Mouse (Mus musculus) limb, embryonic 14.5 days (tissue): Measurements from ENCODE around the gene Itga9. TPM values are rescaled to one million over a fixed set of nuclear protein-coding genes. Genes with fewer than 3 reads are reported as not detected.
A peak's percentile ranks its signal among the peaks of the same experiment; 100 is the strongest.

ENCODE experiments used
- ATAC-seq: fragments of 200-750 bp; cut with Nextera tagmentation; 2 replicates; pipeline ENCODE4 v1.8.0; 2017; ENCODE audit warnings: low read depth, moderate number of reproducible peaks, moderate TSS enrichment; ENCODE audit not compliant: low FRiP score
- DNase-seq: peaks from one replicate; pipeline ENCODE4 v3.0.0-alpha.2; 2015; ENCODE audit warnings: low spot score
- H3K27ac ChIP-seq: fragments of 300-500 bp; sonication (generic); replicated peaks from 2 replicates; pipeline ENCODE4 v1.5.1; 2014; ENCODE audit warnings: low read depth, mild to moderate bottlenecking, low read length, moderate library complexity, mixed read lengths
- H3K27me3 ChIP-seq: fragments of 300-500 bp; sonication (generic); 2 replicates; pipeline ENCODE4 v1.6.1; 2014; ENCODE audit warnings: low read length, mixed read lengths; ENCODE audit not compliant: control insufficient read depth, insufficient read depth
- H3K36me3 ChIP-seq: fragments of 300-500 bp; sonication (generic); 2 replicates; pipeline ENCODE4 v1.6.1; 2014; ENCODE audit warnings: mild to moderate bottlenecking, low read length, moderate library complexity, mixed read lengths; ENCODE audit not compliant: control insufficient read depth, insufficient read depth
- H3K4me1 ChIP-seq: fragments of 300-500 bp; sonication (generic); 2 replicates; pipeline ENCODE4 v1.6.1; 2014; ENCODE audit warnings: antibody characterized with exemption, low read length, mixed read lengths; ENCODE audit not compliant: control insufficient read depth, insufficient read depth
- H3K4me2 ChIP-seq: fragments of 300-500 bp; sonication (generic); replicated peaks from 2 replicates; pipeline ENCODE4 v1.6.1; 2014; ENCODE audit warnings: low read depth, mild to moderate bottlenecking, low read length, moderate library complexity; ENCODE audit not compliant: severe bottlenecking
- H3K4me3 ChIP-seq: fragments of 300-500 bp; sonication (generic); replicated peaks from 2 replicates; pipeline ENCODE4 v1.5.1; 2014; ENCODE audit warnings: low read length
- H3K9ac ChIP-seq: fragments of 300-500 bp; sonication (generic); 2 replicates; pipeline ENCODE4 v1.6.1; 2014; ENCODE audit warnings: mild to moderate bottlenecking, low read depth, low read length, moderate library complexity; ENCODE audit not compliant: severe bottlenecking
- H3K9me3 ChIP-seq: fragments of 300-500 bp; sonication (generic); 2 replicates; pipeline ENCODE4 v1.6.1; 2016; ENCODE audit warnings: low read length; ENCODE audit not compliant: control insufficient read depth
- POLR2A ChIP-seq: fragments of 200-500 bp; IDR thresholded peaks from 2 replicates; pipeline ENCODE4 v1.8.0; 2012; ENCODE audit warnings: inconsistent platforms, mild to moderate bottlenecking, moderate library complexity, borderline replicate concordance; ENCODE audit not compliant: insufficient read depth, insufficient read length; ENCODE audit errors: extremely low read depth
- WGBS: fragments of 180-500 bp; shearing (Covaris S2); extraction: QIAGEN DNeasy Blood & Tissue Kit; methylation state at CpG from one replicate; pipeline ENCODE4 v1.1.7; 2014; 5-methylcytosine and 5-hydroxymethylcytosine counted together
- polyA plus RNA-seq, 2 experiments: library from polyadenylated mRNA; depleted of rRNA in 1 of 2; stranded (reverse) in 1 of 2; unstranded in 1 of 2; fragments of >200 nt; fragmentation: Nextera tagmentation in 1 of 2; extraction: Ambion mirVana in 1 of 2; gene quantifications; 2 replicates each; pipeline versions ENCODE4 v1.2.1 to v1.2.3; 2012 to 2014

The Itga9 gene
- polyA plus RNA-seq, 2 experiments: 10.0 to 19.7 TPM

- no peak for ATAC-seq
- H3K27ac ChIP-seq: peak overlapping the region; percentile 80
Observed at GRCm38 (mm10) chr9:118939410-118939809, 332.9 kb downstream of the Itga9 start.

GRCm38 (mm10) chr9:118939831-118940230, 333.3 kb downstream of the Itga9 start:
- Histone ChIP-seq H3K27ac (peak overlapping the region; percentile 80), H3K36me3 (no peaks in the 10 kb centered on the region), H3K9me3 (no peaks in the 10 kb centered on the region), H3K27me3 (no peaks in the 10 kb centered on the region), H3K4me2 (no peak overlapping the region), H3K4me1 (peaks cover 37% of the 10 kb centered on the region), H3K4me3 (no peak overlapping the region), H3K9ac (no peak overlapping the region)
- TF ChIP-seq POLR2A: no peak
- 72% methylated on average over 12 of the region's 12 CpGs for WGBS
- DNase-seq (no peak), ATAC-seq (no peak)

More at GRCm38 (mm10) chr9:118939410-118939809, 332.9 kb downstream of the Itga9 start:
- Histone ChIP-seq H3K4me2 (no peak overlapping the region), H3K4me1 (peaks cover 38% of the 10 kb centered on the region), H3K36me3 (no peaks in the 10 kb centered on the region), H3K9me3 (no peaks in the 10 kb centered on the region), H3K4me3 (no peak overlapping the region), H3K9ac (no peak overlapping the region), H3K27me3 (no peaks in the 10 kb centered on the region)
- TF ChIP-seq POLR2A: no peak
- no peak for DNase-seq
- WGBS: 29% methylated on average over 13 of the region's 13 CpGs

GRCm38 (mm10) chr9:118940591-118941207, 334.2 kb downstream of the Itga9 start:
- Histone ChIP-seq H3K27ac (peak overlapping the region; percentile 22; the same call in 1 of the 2 replicates), H3K4me3 (no peak overlapping the region), H3K4me2 (no peak overlapping the region), H3K9me3 (no peaks in the 10 kb centered on the region), H3K4me1 (peaks cover 28% of the 10 kb centered on the region), H3K27me3 (no peaks in the 10 kb centered on the region), H3K36me3 (no peaks in the 10 kb centered on the region), H3K9ac (no peak overlapping the region)
- no peak for DNase-seq
- ATAC-seq: no peak
- 72% methylated on average over 12 of the region's 12 CpGs for WGBS
- no peak for TF ChIP-seq POLR2A

GRCm38 (mm10) chr9:118942030-118942429, 335.5 kb downstream of the Itga9 start:
- DNase-seq (no peak), ATAC-seq (no peak)
- TF ChIP-seq POLR2A: no peak
- Histone ChIP-seq H3K27me3 (no peaks in the 10 kb centered on the region), H3K4me2 (no peak overlapping the region), H3K4me3 (no peak overlapping the region), H3K9ac (no peak overlapping the region), H3K27ac (no peak overlapping the region), H3K9me3 (no peaks in the 10 kb centered on the region), H3K4me1 (peaks cover 18% of the 10 kb centered on the region), H3K36me3 (no peaks in the 10 kb centered on the region)
- 86% methylated on average over 4 of the region's 4 CpGs for WGBS

- no peak overlapping the region for H3K4me2 ChIP-seq
- DNase-seq: no peak
- H3K36me3 ChIP-seq: no peaks in the 10 kb centered on the region
- no peaks in the 10 kb centered on the region for H3K9me3 ChIP-seq
- H3K4me1 ChIP-seq: peaks cover 16% of the 10 kb centered on the region
- no peak overlapping the region for H3K9ac ChIP-seq
- no peak for TF ChIP-seq POLR2A
- no peak overlapping the region for H3K27ac ChIP-seq
- WGBS: 46% methylated on average over 5 of the region's 5 CpGs
- no peak for ATAC-seq
- H3K4me3 ChIP-seq: no peak overlapping the region
- H3K27me3 ChIP-seq: no peaks in the 10 kb centered on the region
Observed at GRCm38 (mm10) chr9:118943941-118944340, 337.5 kb downstream of the Itga9 start.
